Mouse (Mus musculus) neural tube, embryonic 12.5 days (tissue): ENCODE data around the gene Tmem114. TPM values are rescaled to one million over a fixed set of nuclear protein-coding genes. Genes with fewer than 3 reads are reported as not detected.

Experiments used
- ATAC-seq: fragments of 200-750 bp; cut with Nextera tagmentation; 2 replicates; pipeline ENCODE4 v1.8.0; 2017; ENCODE audit warnings: low read depth, mild to moderate bottlenecking, moderate TSS enrichment, moderate library complexity; ENCODE audit not compliant: low FRiP score
- H3K27ac ChIP-seq: fragments of 300-500 bp; sonication (generic); 2 replicates; pipeline ENCODE4 v1.5.1; 2016
- H3K27me3 ChIP-seq: fragments of 300-500 bp; sonication (generic); replicated peaks from 2 replicates; pipeline ENCODE4 v1.6.1; 2016; ENCODE audit warnings: mild to moderate bottlenecking
- H3K36me3 ChIP-seq: fragments of 300-500 bp; sonication (generic); 2 replicates; pipeline ENCODE4 v1.6.1; 2016; ENCODE audit warnings: mild to moderate bottlenecking
- H3K4me1 ChIP-seq: fragments of 300-500 bp; sonication (generic); 2 replicates; pipeline ENCODE4 v1.6.1; 2016
- H3K4me2 ChIP-seq: fragments of 300-500 bp; sonication (generic); replicated peaks from 2 replicates; pipeline ENCODE4 v1.6.1; 2016; ENCODE audit warnings: mild to moderate bottlenecking
- H3K4me3 ChIP-seq: fragments of 300-500 bp; sonication (generic); 2 replicates; pipeline ENCODE4 v1.5.1; 2016
- H3K9ac ChIP-seq: fragments of 300-500 bp; sonication (generic); 2 replicates; pipeline ENCODE4 v1.6.1; 2016; ENCODE audit warnings: mild to moderate bottlenecking
- H3K9me3 ChIP-seq: fragments of 300-500 bp; sonication (generic); 2 replicates; pipeline ENCODE4 v1.6.1; 2016; ENCODE audit warnings: mild to moderate bottlenecking
- WGBS: fragments of 180-500 bp; shearing (Covaris S2); methylation state at CpG from one replicate; pipeline ENCODE4 v1.1.7; 2016; 5-methylcytosine and 5-hydroxymethylcytosine counted together
- polyA plus RNA-seq: library from polyadenylated mRNA; unstranded; fragments of >200 nt; fragmentation: Nextera tagmentation; extraction: Ambion mirVana; gene quantifications from 2 replicates; pipeline ENCODE4 v1.2.1, GENCODE M21; 2016

The Tmem114 gene
- not detected in 2 replicates for polyA plus RNA-seq

DNA sequence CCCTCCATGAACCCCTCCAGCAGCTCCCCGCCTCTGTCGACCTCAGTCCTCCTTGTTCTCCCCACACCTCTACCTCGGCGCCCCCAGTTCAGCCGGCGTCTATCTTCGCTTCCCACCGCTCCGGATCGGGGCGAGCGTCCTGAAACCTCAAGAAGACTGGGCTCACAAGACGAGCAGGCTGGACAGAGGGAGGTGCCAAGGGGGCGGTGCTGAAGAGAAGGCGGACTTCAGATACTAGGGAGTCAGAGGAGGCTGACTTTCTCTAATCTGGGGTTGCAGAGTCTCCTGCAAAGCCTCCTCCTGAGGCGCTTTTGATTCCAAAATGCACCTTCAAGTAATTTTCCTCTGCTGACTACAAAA, at the start of gene Tmem114:
TSS of gene Tmem114 (minus strand) at position 166 of the 360 bp plus-strand sequence.
- H3K4me1 ChIP-seq: peaks cover 9% of the 10 kb centered on the region
- H3K4me2 ChIP-seq: peak within 1 kb of the TSS; percentile 67
- H3K9me3 ChIP-seq: no peaks in the 10 kb centered on the region
- H3K9ac ChIP-seq: peak within 1 kb of the TSS; percentile 42; the same call in 1 of the 2 replicates
- no peak for ATAC-seq
- H3K4me3 ChIP-seq: peak within 1 kb of the TSS; percentile 29
- no peak within 1 kb of the TSS for H3K27ac ChIP-seq
- H3K36me3 ChIP-seq: no peaks in the 10 kb centered on the region
- 1% methylated on average over 16 of the region's 16 CpGs for WGBS
- peaks cover 40% of the 10 kb centered on the region for H3K27me3 ChIP-seq

- Histone ChIP-seq H3K4me1 (peaks cover 9% of the 10 kb centered on the region), H3K9ac (peak within 1 kb of the TSS; percentile 73), H3K36me3 (no peaks in the 10 kb centered on the region), H3K9me3 (no peaks in the 10 kb centered on the region), H3K27me3 (no peaks in the 10 kb centered on the region), H3K27ac (no peak within 1 kb of the TSS), H3K4me2 (peak within 1 kb of the TSS; percentile 83), H3K4me3 (peak within 1 kb of the TSS; percentile 62)
- peak; percentile 97 for ATAC-seq
- under 1% methylated on average over 48 of the region's 48 CpGs for WGBS
Measured at GRCm38 (mm10) chr16:8470603-8471481, 45.9 kb upstream of the Tmem114 start, which contains the start of gene Mettl22. Gene Mettl22 (plus strand): TSS chr16:8470788.

DNA sequence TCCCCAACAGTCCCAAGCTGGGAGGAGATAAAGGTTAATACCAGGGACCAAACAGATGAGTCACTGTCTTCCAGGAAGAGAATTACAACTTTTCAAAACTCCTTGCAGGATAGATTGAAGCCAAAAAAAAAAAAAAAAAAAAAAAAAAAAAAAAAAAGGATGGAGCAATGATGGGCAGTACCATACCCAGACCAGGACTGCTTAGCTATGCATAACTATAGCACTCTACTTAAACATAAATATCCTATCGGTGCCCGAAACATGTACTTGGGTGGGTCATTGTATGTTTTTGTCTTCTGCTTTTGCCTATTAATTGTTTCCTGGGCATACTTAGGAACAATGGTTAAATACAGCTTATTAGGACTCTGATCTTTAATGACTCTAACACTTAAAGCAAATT, 45.2 kb upstream of the Tmem114 start:
- ATAC-seq: peak; percentile 72
- Histone ChIP-seq H3K36me3 (no peaks in the 10 kb centered on the region), H3K4me3 (no peak overlapping the region), H3K4me1 (peaks cover 9% of the 10 kb centered on the region), H3K9ac (no peak overlapping the region), H3K9me3 (no peaks in the 10 kb centered on the region), H3K4me2 (peak overlapping the region; percentile 83), H3K27ac (no peak overlapping the region), H3K27me3 (no peaks in the 10 kb centered on the region)
- 74% methylated on average over 2 of the region's 2 CpGs for WGBS

GRCm38 (mm10) chr16:8459098-8459497, 34.2 kb upstream of the Tmem114 start:
- H3K36me3 ChIP-seq: no peaks in the 10 kb centered on the region
- H3K4me1 ChIP-seq: no peaks in the 10 kb centered on the region
- no peak overlapping the region for H3K4me3 ChIP-seq
- WGBS: 42% methylated on average over 6 of the region's 6 CpGs
- H3K27ac ChIP-seq: no peak overlapping the region
- no peaks in the 10 kb centered on the region for H3K27me3 ChIP-seq
- H3K4me2 ChIP-seq: no peak overlapping the region
- no peaks in the 10 kb centered on the region for H3K9me3 ChIP-seq
- ATAC-seq: no peak
- no peak overlapping the region for H3K9ac ChIP-seq

DNA sequence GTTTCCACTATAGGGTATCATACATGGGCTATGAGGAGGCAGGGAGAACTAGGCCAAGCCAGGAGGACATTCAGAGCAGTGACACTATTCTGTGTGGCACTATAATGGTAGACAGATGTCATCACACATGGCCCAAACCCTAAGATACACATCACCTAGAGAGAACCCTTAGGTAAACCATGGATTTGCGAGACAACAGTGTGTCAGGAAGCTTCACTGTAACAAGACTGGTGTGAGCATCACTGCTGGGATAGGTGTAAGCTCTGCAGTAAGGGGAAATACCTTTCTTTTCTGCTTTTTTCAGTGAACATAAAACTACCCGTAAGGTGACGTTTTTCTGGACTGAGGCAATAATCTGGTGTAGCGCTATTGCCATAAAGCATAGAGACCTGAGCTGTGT, 33.5 kb upstream of the Tmem114 start:
- Histone ChIP-seq H3K9ac (no peak overlapping the region), H3K4me3 (no peak overlapping the region), H3K27me3 (no peaks in the 10 kb centered on the region), H3K27ac (no peak overlapping the region), H3K4me1 (no peaks in the 10 kb centered on the region), H3K4me2 (no peak overlapping the region), H3K9me3 (no peaks in the 10 kb centered on the region), H3K36me3 (no peaks in the 10 kb centered on the region)
- 96% methylated on average over 4 of the region's 4 CpGs for WGBS
- ATAC-seq: no peak

DNA sequence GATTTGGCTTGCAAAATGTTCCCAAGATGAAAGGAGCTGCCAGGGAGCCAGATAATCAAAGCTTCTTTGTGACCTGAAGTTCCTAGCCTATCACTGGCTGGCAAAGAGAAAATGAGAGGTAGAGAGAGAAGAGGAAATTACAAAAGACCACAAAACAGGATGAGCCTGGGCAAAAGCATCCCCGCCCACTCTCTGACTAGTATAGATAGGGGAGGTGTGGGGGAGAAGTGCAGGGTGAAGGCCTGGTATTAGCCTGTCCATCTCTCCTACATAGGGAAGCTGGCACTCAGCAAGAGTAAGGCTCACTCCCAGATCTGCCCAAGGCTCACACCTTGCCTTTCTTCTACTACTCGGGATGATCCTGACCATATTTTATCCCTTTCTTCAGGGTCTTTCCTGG, 30.3 kb upstream of the Tmem114 start:
- no peak overlapping the region for H3K9ac ChIP-seq
- no peak overlapping the region for H3K27ac ChIP-seq
- no peaks in the 10 kb centered on the region for H3K27me3 ChIP-seq
- no peak for ATAC-seq
- H3K4me1 ChIP-seq: no peaks in the 10 kb centered on the region
- WGBS: 58% methylated on average over 2 of the region's 2 CpGs
- H3K36me3 ChIP-seq: no peaks in the 10 kb centered on the region
- no peak overlapping the region for H3K4me2 ChIP-seq
- no peaks in the 10 kb centered on the region for H3K9me3 ChIP-seq
- no peak overlapping the region for H3K4me3 ChIP-seq

- 92% methylated on average over 2 of the region's 2 CpGs for WGBS
- no peak for ATAC-seq
Measured at GRCm38 (mm10) chr16:8453301-8453700, 28.4 kb upstream of the Tmem114 start.

DNA sequence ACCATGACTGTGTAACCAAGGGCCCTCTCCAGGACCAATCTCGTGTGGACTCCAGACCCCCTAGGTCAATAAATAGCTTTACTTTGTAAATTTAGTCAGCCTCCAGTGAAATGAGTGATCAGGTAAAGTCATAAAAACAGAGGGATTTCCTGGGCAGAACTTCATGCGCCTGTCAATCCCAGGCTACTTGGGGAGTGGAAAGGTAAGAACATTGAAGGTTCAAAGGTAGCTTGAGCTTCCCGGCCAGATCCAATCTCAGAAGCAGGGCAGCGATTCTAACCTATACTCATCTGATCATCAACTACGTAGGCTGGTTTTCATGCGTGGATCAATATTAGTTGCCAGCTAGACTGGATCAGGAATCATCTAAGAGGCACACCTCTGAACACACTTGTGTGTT, 21.3 kb upstream of the Tmem114 start:
- Histone ChIP-seq H3K36me3 (no peaks in the 10 kb centered on the region), H3K4me1 (no peaks in the 10 kb centered on the region), H3K4me2 (no peak overlapping the region), H3K27me3 (no peaks in the 10 kb centered on the region), H3K27ac (no peak overlapping the region), H3K4me3 (no peak overlapping the region), H3K9ac (no peak overlapping the region), H3K9me3 (no peaks in the 10 kb centered on the region)
- ATAC-seq: no peak
- 91% methylated on average over 6 of the region's 6 CpGs for WGBS

More at GRCm38 (mm10) chr16:8453301-8453700, 28.4 kb upstream of the Tmem114 start:
- H3K36me3 ChIP-seq: no peaks in the 10 kb centered on the region
- no peaks in the 10 kb centered on the region for H3K27me3 ChIP-seq
- no peaks in the 10 kb centered on the region for H3K9me3 ChIP-seq
- no peaks in the 10 kb centered on the region for H3K4me1 ChIP-seq
- H3K4me2 ChIP-seq: no peak overlapping the region
- no peak overlapping the region for H3K4me3 ChIP-seq
- H3K27ac ChIP-seq: no peak overlapping the region
- no peak overlapping the region for H3K9ac ChIP-seq

DNA sequence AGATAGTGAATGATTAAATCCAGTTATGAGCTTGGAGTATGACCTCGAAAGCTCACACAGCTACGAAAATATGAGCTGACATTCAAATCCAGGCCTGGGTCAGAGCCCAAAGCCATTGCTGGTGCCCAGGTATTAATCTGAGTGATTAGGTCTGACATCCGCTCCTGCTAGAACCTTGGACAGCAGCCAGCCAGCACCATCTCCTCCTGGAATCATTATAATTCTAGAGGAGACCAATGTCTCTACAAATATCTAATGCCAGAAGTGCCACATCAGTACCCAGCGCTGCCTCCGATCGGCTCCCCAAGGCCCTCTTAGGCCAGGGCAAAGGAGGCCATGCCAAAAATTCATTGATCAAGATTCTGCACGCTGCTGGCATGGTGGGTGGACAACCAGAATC, 20.0 kb upstream of the Tmem114 start:
- Histone ChIP-seq H3K9ac (no peak overlapping the region), H3K4me2 (no peak overlapping the region), H3K27ac (no peak overlapping the region), H3K4me1 (no peaks in the 10 kb centered on the region), H3K27me3 (no peaks in the 10 kb centered on the region), H3K36me3 (no peaks in the 10 kb centered on the region), H3K4me3 (no peak overlapping the region), H3K9me3 (no peaks in the 10 kb centered on the region)
- WGBS: 86% methylated on average over 7 of the region's 7 CpGs
- ATAC-seq: no peak

DNA sequence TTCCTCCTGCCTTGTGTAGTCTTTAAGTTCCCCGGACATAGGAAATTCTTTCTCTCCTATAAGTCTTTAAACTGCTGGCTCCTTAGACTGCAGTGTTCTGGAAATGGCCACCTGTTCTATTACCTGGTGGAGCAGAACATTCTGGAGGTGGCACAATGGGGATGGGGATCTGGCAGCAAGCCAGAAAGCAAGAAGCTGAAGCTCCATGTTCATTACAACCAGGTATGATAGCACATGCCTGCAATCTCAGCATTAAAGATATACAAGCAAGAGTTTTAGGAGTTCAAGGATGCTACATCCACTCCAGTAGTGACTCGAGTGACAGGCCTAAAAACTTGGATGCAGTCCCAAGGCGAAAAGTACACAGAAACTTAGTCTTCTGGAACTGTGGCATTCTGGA, 7.7 kb upstream of the Tmem114 start:
- H3K27me3 ChIP-seq: no peaks in the 10 kb centered on the region
- H3K36me3 ChIP-seq: no peaks in the 10 kb centered on the region
- H3K9me3 ChIP-seq: no peaks in the 10 kb centered on the region
- H3K4me3 ChIP-seq: no peak overlapping the region
- ATAC-seq: no peak
- H3K4me1 ChIP-seq: no peaks in the 10 kb centered on the region
- no peak overlapping the region for H3K27ac ChIP-seq
- H3K9ac ChIP-seq: no peak overlapping the region
- WGBS: 86% methylated on average over 3 of the region's 3 CpGs
- no peak overlapping the region for H3K4me2 ChIP-seq

GRCm38 (mm10) chr16:8429531-8429930, 4.6 kb upstream of the Tmem114 start:
- peaks cover 20% of the 10 kb centered on the region for H3K27me3 ChIP-seq
- no peak overlapping the region for H3K9ac ChIP-seq
- no peak for ATAC-seq
- no peak overlapping the region for H3K4me2 ChIP-seq
- no peaks in the 10 kb centered on the region for H3K9me3 ChIP-seq
- H3K27ac ChIP-seq: no peak overlapping the region
- H3K4me1 ChIP-seq: peaks cover 5% of the 10 kb centered on the region; the same call in 1 of the 2 replicates
- 86% methylated on average over 4 of the region's 4 CpGs for WGBS
- H3K36me3 ChIP-seq: no peaks in the 10 kb centered on the region
- no peak overlapping the region for H3K4me3 ChIP-seq

GRCm38 (mm10) chr16:8425736-8426135, 800 bp upstream of the Tmem114 start:
- peaks cover 9% of the 10 kb centered on the region for H3K4me1 ChIP-seq
- H3K27ac ChIP-seq: no peak overlapping the region
- no peak overlapping the region for H3K4me2 ChIP-seq
- H3K9me3 ChIP-seq: no peaks in the 10 kb centered on the region
- WGBS: 81% methylated on average over 5 of the region's 5 CpGs
- ATAC-seq: no peak
- H3K9ac ChIP-seq: no peak overlapping the region
- no peak overlapping the region for H3K4me3 ChIP-seq
- peaks cover 40% of the 10 kb centered on the region for H3K27me3 ChIP-seq
- no peaks in the 10 kb centered on the region for H3K36me3 ChIP-seq
